In the genomic region with DNA sequence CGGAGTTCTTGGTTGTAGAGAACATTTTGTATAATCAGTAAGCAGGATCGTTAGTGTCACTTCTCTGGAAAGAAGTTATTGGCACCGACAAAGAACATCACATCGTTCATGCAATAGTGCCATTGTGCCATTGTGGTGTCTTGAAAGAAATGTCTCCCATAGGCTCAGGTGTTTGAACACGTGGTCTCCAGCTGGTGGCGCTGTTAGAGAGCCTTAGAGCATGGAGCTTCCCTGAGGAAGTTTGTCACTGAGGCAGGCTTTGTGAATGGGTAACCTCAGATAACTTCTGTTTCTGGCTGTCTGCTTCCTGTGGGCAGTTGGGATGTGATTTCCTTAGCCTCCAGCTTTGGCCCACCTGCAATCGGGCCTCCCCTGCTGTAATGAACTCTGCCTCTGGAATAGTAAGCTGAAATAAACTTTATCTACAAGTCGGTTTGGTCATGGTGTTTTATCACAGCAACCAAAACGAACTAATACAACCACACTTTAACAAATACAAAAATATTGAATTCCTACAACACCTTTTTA, we compare ENCODE assay signal across 22 mouse cellular contexts. TPM values are rescaled to one million over a fixed set of nuclear protein-coding genes. Genes with fewer than 3 reads are reported as not detected.
A peak's percentile ranks its signal among the peaks of the same experiment; 100 is the strongest.
DNase-seq lines count a peak whose midpoint lies in the region; ATAC-seq and TF ChIP-seq lines count a peak whose summit lies in the region.
"Had no signal": no experiment of that assay in that cellular context is flagged by ENCODE, and none has a peak within 500 bp of the region (broad histone marks: within the 10 kb centered on the region; RNA-seq: fewer than 3 reads in every experiment).

No protein-coding gene starts in this region.

- no peak for TF ChIP-seq POLR2A in lung, adult 2 months (IDR thresholded peaks at IDR 0.05; ENCODE audit: borderline replicate concordance, extremely low read depth, low read depth, low read length)
- TF ChIP-seq POLR2A in ES-Bruce4 (IDR thresholded peaks at IDR 0.05; ENCODE audit: insufficient read depth, low read length): no peak
- TF ChIP-seq POLR2A in bone marrow, adult 2 months (IDR thresholded peaks at IDR 0.05; ENCODE audit: borderline replicate concordance, control insufficient read depth, low read depth, low read length): no peak

- TF ChIP-seq EP300 in ES-Bruce4 (IDR thresholded peaks at IDR 0.05; ENCODE audit: insufficient read depth, low read depth, low read length): no peak

- no peaks in the 10 kb centered on the region for H3K36me3 ChIP-seq in intestine, postnatal 0 days (ENCODE audit: control insufficient read depth, insufficient read depth)
- no peaks in the 10 kb centered on the region for H3K36me3 ChIP-seq in intestine, embryonic 15.5 days
- H3K36me3 ChIP-seq in ES-Bruce4 (ENCODE audit: control insufficient read depth, insufficient read depth, low read length, poor library complexity, severe bottlenecking): no peaks in the 10 kb centered on the region
- H3K36me3 ChIP-seq: embryonic facial prominence, embryonic 13.5 days; lung, embryonic 15.5 days; neural tube, embryonic 12.5 days had no signal

- ATAC-seq in intestine, postnatal 0 days: no peak
- no peak for ATAC-seq in intestine, embryonic 15.5 days

- H3K4me1 ChIP-seq in intestine, postnatal 0 days (replicated peaks; ENCODE audit: control insufficient read depth, insufficient read depth, low read length): no peaks in the 10 kb centered on the region
- no peaks in the 10 kb centered on the region for H3K4me1 ChIP-seq in intestine, embryonic 15.5 days (replicated peaks)
- H3K4me1 ChIP-seq in lung, adult 2 months (ENCODE audit: control insufficient read depth, insufficient read depth, low read length): 0 out of 2 replicates have a peak, but pooled peaks cover 2% of the 10 kb centered on the region
- peaks cover 1% of the 10 kb centered on the region for H3K4me1 ChIP-seq in ES-Bruce4 (ENCODE audit: control insufficient read depth, insufficient read depth, low read length)
- no peaks in the 10 kb centered on the region for H3K4me1 ChIP-seq in bone marrow, adult 2 months (ENCODE audit: control insufficient read depth, insufficient read depth, low read length)

- H3K9ac ChIP-seq in intestine, postnatal 0 days (ENCODE audit: low read depth, low read length): no peak overlapping the region
- no peak overlapping the region for H3K9ac ChIP-seq in intestine, embryonic 15.5 days
- H3K9ac ChIP-seq in ES-Bruce4 (ENCODE audit: low read depth, poor library complexity, severe bottlenecking): no peak overlapping the region
- H3K9ac ChIP-seq: embryonic facial prominence, embryonic 13.5 days; hindbrain, embryonic 14.5 days; lung, embryonic 15.5 days; neural tube, embryonic 12.5 days had no signal

- no peaks in the 10 kb centered on the region for H3K27me3 ChIP-seq in intestine, postnatal 0 days (replicated peaks; ENCODE audit: control insufficient read depth, insufficient read depth, low read length)
- no peaks in the 10 kb centered on the region for H3K27me3 ChIP-seq in intestine, embryonic 15.5 days (replicated peaks)
- no peaks in the 10 kb centered on the region for H3K27me3 ChIP-seq in ES-Bruce4 (ENCODE audit: control insufficient read depth, insufficient read depth, low read length, poor library complexity, severe bottlenecking)
- H3K27me3 ChIP-seq: embryonic facial prominence, embryonic 13.5 days; lung, embryonic 15.5 days; neural tube, embryonic 12.5 days had no signal

- H3K4me2 ChIP-seq in intestine, postnatal 0 days (replicated peaks; ENCODE audit: low read depth): no peak overlapping the region
- H3K4me2 ChIP-seq in intestine, embryonic 15.5 days (replicated peaks): no peak overlapping the region
- H3K4me2 ChIP-seq: embryonic facial prominence, embryonic 13.5 days; hindbrain, embryonic 14.5 days; lung, embryonic 15.5 days; neural tube, embryonic 12.5 days had no signal

- H3K4me3 ChIP-seq in intestine, postnatal 0 days (ENCODE audit: low read depth, low read length): no peak overlapping the region
- H3K4me3 ChIP-seq in intestine, embryonic 15.5 days (replicated peaks): no peak overlapping the region
- no peak overlapping the region for H3K4me3 ChIP-seq in lung, adult 2 months (replicated peaks; ENCODE audit: extremely low read depth, low read depth, low read length)
- H3K4me3 ChIP-seq in ES-Bruce4 (ENCODE audit: low read depth, low read length): no peak overlapping the region
- no peak overlapping the region for H3K4me3 ChIP-seq in bone marrow, adult 2 months (replicated peaks; ENCODE audit: control insufficient read depth, low read depth, low read length)
- H3K4me3 ChIP-seq: embryonic facial prominence, embryonic 13.5 days; lung, embryonic 15.5 days; neural tube, embryonic 12.5 days had no signal

- 91% methylated on average over 9 of the region's 9 CpGs for WGBS in intestine, postnatal 0 days
- 90% methylated on average over 9 of the region's 9 CpGs for WGBS in intestine, embryonic 15.5 days
- 92% methylated on average over 9 of the region's 9 CpGs for WGBS in lung, adult 2 months
- WGBS in bone marrow, adult 2 months: 91% methylated on average over 9 of the region's 9 CpGs

- peak; percentile 46 for TF ChIP-seq CTCF in intestine, postnatal 0 days (IDR thresholded peaks at IDR 0.05; ENCODE audit: low read depth)
- peak; percentile 23; the same call in 1 of the 2 replicates for TF ChIP-seq CTCF in lung, adult 2 months (IDR thresholded peaks at IDR 0.05; ENCODE audit: insufficient read depth, low read length)
- TF ChIP-seq CTCF in ES-Bruce4 (IDR thresholded peaks at IDR 0.05; ENCODE audit: low read depth, low read length): peak; percentile 41
- peak; percentile 48 for TF ChIP-seq CTCF in bone marrow, adult 2 months (IDR thresholded peaks at IDR 0.05; ENCODE audit: control insufficient read depth, insufficient read depth, low read length)

- no peak for DNase-seq in lung, adult 2 months
- no peak for DNase-seq in lung, postnatal 14 days
- DNase-seq in adrenal gland, postnatal 36 days: no peak
- DNase-seq: adrenal gland, adult 8-10 months; cerebellum, adult 9-10 months; heart, postnatal 14 days; kidney, adult 8-10 months; thymus, postnatal 4 days had no signal

- no peaks in the 10 kb centered on the region for H3K9me3 ChIP-seq in intestine, postnatal 0 days (ENCODE audit: control insufficient read depth)
- H3K9me3 ChIP-seq in intestine, embryonic 15.5 days: no peaks in the 10 kb centered on the region
- H3K9me3 ChIP-seq in ES-Bruce4 (replicated peaks; ENCODE audit: control insufficient read depth, insufficient read depth, low read length, poor library complexity, severe bottlenecking): no peaks in the 10 kb centered on the region
- H3K9me3 ChIP-seq: lung, embryonic 15.5 days had no signal

- no peak overlapping the region for H3K27ac ChIP-seq in intestine, postnatal 0 days (ENCODE audit: low read depth, low read length)
- H3K27ac ChIP-seq in intestine, embryonic 15.5 days: no peak overlapping the region
- no peak overlapping the region for H3K27ac ChIP-seq in ES-Bruce4 (ENCODE audit: insufficient read depth, low read length)
- H3K27ac ChIP-seq in bone marrow, adult 2 months (ENCODE audit: control insufficient read depth, insufficient read depth, low read depth, low read length, poor library complexity): no peak overlapping the region
- H3K27ac ChIP-seq: embryonic facial prominence, embryonic 13.5 days; hindbrain, embryonic 14.5 days; lung, embryonic 15.5 days; neural tube, embryonic 12.5 days had no signal

RNA-seq across cellular contexts. Expression of a gene that starts 6.7 kb away (rescaled TPM):
- 53.6 and 57.4 TPM in 2 replicates for polyA plus RNA-seq in intestine, postnatal 0 days (2015; fragmentation: Nextera tagmentation; extraction: Ambion mirVana)
- 149 and 165 TPM in 2 replicates for polyA plus RNA-seq in intestine, embryonic 15.5 days (2015; fragmentation: Nextera tagmentation; extraction: Ambion mirVana)
- 28.9 and 58.2 TPM in 2 replicates for polyA plus RNA-seq in lung, adult 2 months (2012; rRNA removed)
- 779 and 784 TPM in 2 replicates for polyA plus RNA-seq in ES-Bruce4 (2011; ENCODE audit: insufficient read depth, insufficient read length, low read depth, missing spikeins)
- 781 and 1,032 TPM in 2 replicates for polyA plus RNA-seq in bone marrow, adult 2 months (2011; ENCODE audit: insufficient read depth, insufficient read length, low replicate concordance, missing spikeins)
- 100 to 1,000 TPM; 297 to 341 TPM for total RNA-seq in adrenal gland, postnatal 36 days (2021)

RNA-seq across cellular contexts. Expression of a gene that starts 52.4 kb away (rescaled TPM):
- polyA plus RNA-seq in intestine, postnatal 0 days (2015; fragmentation: Nextera tagmentation; extraction: Ambion mirVana): not detected in 2 replicates
- not detected in 2 replicates for polyA plus RNA-seq in intestine, embryonic 15.5 days (2015; fragmentation: Nextera tagmentation; extraction: Ambion mirVana)
- polyA plus RNA-seq in lung, adult 2 months (2012; rRNA removed): not detected in 2 replicates
- polyA plus RNA-seq in ES-Bruce4 (2011; ENCODE audit: insufficient read depth, insufficient read length, low read depth, missing spikeins): not detected in 2 replicates
- polyA plus RNA-seq in bone marrow, adult 2 months (2011; ENCODE audit: insufficient read depth, insufficient read length, low replicate concordance, missing spikeins): not detected in 2 replicates
- not detected for total RNA-seq in adrenal gland, postnatal 36 days (2021)
- total RNA-seq: adrenal gland, adult 8-10 months; gastrocnemius, adult 8-10 months; heart, adult 8-10 months; heart, postnatal 14 days; left cerebral cortex, adult 18-20 months; megakaryocyte, adult 5-6 weeks had no signal
- polyA plus RNA-seq: embryonic facial prominence, embryonic 13.5 days; hindbrain, embryonic 14.5 days; large intestine, adult 2 months; limb, embryonic 11.5 days; lung, embryonic 15.5 days; neural tube, embryonic 12.5 days had no signal
